Mouse (Mus musculus) erythroblast, embryonic 14.5 days (primary cell): ENCODE measurements around the gene Mthfd2.

Experiments used
- GATA1 ChIP-seq: IDR thresholded peaks from 2 replicates; pipeline ENCODE4 v1.6.1; 2012; ENCODE audit warnings: low read length, inconsistent platforms, mixed read lengths
- TAL1 ChIP-seq: IDR thresholded peaks from 3 replicates; pipeline ENCODE4 v1.6.1; 2012; ENCODE audit warnings: low read length, inconsistent platforms, mixed read lengths

- TF ChIP-seq GATA1, result no peak
- TF ChIP-seq TAL1, result no peak
Observed at GRCm38 (mm10) chr6:83370316-83370965, 44.7 kb upstream of the Mthfd2 start.
